Mouse (Mus musculus): ENCODE data around the gene Adgrv1.

Adgrv1 gene

GRCm38 (mm10) chr13:81239427-81239826, 393.5 kb downstream of the Adgrv1 start:
- no peak for DNase-seq (ENCODE audit: low spot score)

- DNase-seq (ENCODE audit: low spot score) = no peak
Observed at GRCm38 (mm10) chr13:81238855-81239254, 394.1 kb downstream of the Adgrv1 start.

GRCm38 (mm10) chr13:81237947-81238346, 395.0 kb downstream of the Adgrv1 start:
- DNase-seq (ENCODE audit: low spot score) = no peak

- no peak for DNase-seq (ENCODE audit: low spot score)
Observed at GRCm38 (mm10) chr13:81236758-81237395, 396.1 kb downstream of the Adgrv1 start.

GRCm38 (mm10) chr13:81234031-81234430, 398.9 kb downstream of the Adgrv1 start:
- no peak for DNase-seq (ENCODE audit: low spot score)

- DNase-seq (ENCODE audit: low spot score) = peak; percentile 21
Observed at GRCm38 (mm10) chr13:81232839-81233238, 400.1 kb downstream of the Adgrv1 start.

- DNase-seq (ENCODE audit: low spot score) = peak; percentile 60
Observed at GRCm38 (mm10) chr13:81230161-81230560, 402.8 kb downstream of the Adgrv1 start.

GRCm38 (mm10) chr13:81223768-81224167, 409.2 kb downstream of the Adgrv1 start:
- DNase-seq (ENCODE audit: low spot score) = peak; percentile 49

- no peak for DNase-seq (ENCODE audit: low spot score)
Observed at GRCm38 (mm10) chr13:81222377-81222776, 410.6 kb downstream of the Adgrv1 start.

- DNase-seq (ENCODE audit: low spot score) = no peak
Observed at GRCm38 (mm10) chr13:81211436-81211835, 421.5 kb downstream of the Adgrv1 start.

- DNase-seq (ENCODE audit: low spot score) = no peak
Observed at GRCm38 (mm10) chr13:81210516-81210915, 422.4 kb downstream of the Adgrv1 start.

- DNase-seq (ENCODE audit: low spot score) = no peak
Observed at GRCm38 (mm10) chr13:81209815-81210214, 423.1 kb downstream of the Adgrv1 start.

- no peak for DNase-seq (ENCODE audit: low spot score)
Observed at GRCm38 (mm10) chr13:81208106-81208613, 424.8 kb downstream of the Adgrv1 start.

GRCm38 (mm10) chr13:81181966-81182908, 450.7 kb downstream of the Adgrv1 start:
- no peak for DNase-seq (ENCODE audit: low spot score)

- no peak for DNase-seq (ENCODE audit: low spot score)
Observed at GRCm38 (mm10) chr13:81181459-81181858, 451.5 kb downstream of the Adgrv1 start.

- DNase-seq (ENCODE audit: low spot score) = no peak
Observed at GRCm38 (mm10) chr13:81176820-81177219, 456.1 kb downstream of the Adgrv1 start.

GRCm38 (mm10) chr13:81176071-81176470, 456.9 kb downstream of the Adgrv1 start:
- peak; percentile 8 for DNase-seq (ENCODE audit: low spot score)

- DNase-seq (ENCODE audit: low spot score) = no peak
Observed at GRCm38 (mm10) chr13:81171115-81171514, 461.8 kb downstream of the Adgrv1 start.

- DNase-seq (ENCODE audit: low spot score) = no peak
Observed at GRCm38 (mm10) chr13:81167450-81167849, 465.5 kb downstream of the Adgrv1 start.

- DNase-seq (ENCODE audit: low spot score) = no peak
Observed at GRCm38 (mm10) chr13:81159808-81160207, 473.1 kb downstream of the Adgrv1 start.

- peak; percentile 67 for DNase-seq (ENCODE audit: low spot score)
Observed at GRCm38 (mm10) chr13:81155322-81155721, 477.6 kb downstream of the Adgrv1 start.

- DNase-seq (ENCODE audit: low spot score) = no peak
Observed at GRCm38 (mm10) chr13:81144434-81144833, 488.5 kb downstream of the Adgrv1 start.
